Mouse (Mus musculus): ENCODE data around the gene Bdkrb2. TPM values are rescaled to one million over a fixed set of nuclear protein-coding genes. Genes with fewer than 3 reads are reported as not detected.

Gene Bdkrb2
- polyA plus RNA-seq, 1 experiment from 2014 or later: 4.0 TPM

- Histone ChIP-seq H3K9ac (ENCODE audit: low read length) (no peak overlapping the region), H3K4me3 (ENCODE audit: low read depth, low read length) (no peak overlapping the region), H3K36me3 (ENCODE audit: control insufficient read depth, insufficient read depth, low read length) (no peaks in the 10 kb centered on the region), H3K4me2 (replicated peaks; ENCODE audit: low read depth) (no peak overlapping the region), H3K27me3 (ENCODE audit: control insufficient read depth, insufficient read depth, low read length) (no peaks in the 10 kb centered on the region), H3K27ac (replicated peaks) (no peak overlapping the region), H3K4me1 (replicated peaks; ENCODE audit: control insufficient read depth, insufficient read depth) (no peaks in the 10 kb centered on the region), H3K9me3 (ENCODE audit: control insufficient read depth, low read length) (no peaks in the 10 kb centered on the region)
- ATAC-seq (ENCODE audit: low FRiP score, low TSS enrichment) (no peak), DNase-seq (ENCODE audit: low spot score) (no peak)
- TF ChIP-seq EP300 (optimal IDR thresholded peaks at IDR 0.05) (no peak), CTCF (IDR thresholded peaks at IDR 0.05; ENCODE audit: low read depth) (no peak)
- 46% methylated on average over 3 of the region's 5 CpGs for WGBS
Observed at GRCm38 (mm10) chr12:105555172-105555571, 7.9 kb upstream of the Bdkrb2 start.

GRCm38 (mm10) chr12:105557250-105557925 lies 5.6 kb upstream of the Bdkrb2 start:
- Histone ChIP-seq H3K4me3 (ENCODE audit: low read depth, low read length) (no peak overlapping the region), H3K4me1 (replicated peaks; ENCODE audit: control insufficient read depth, insufficient read depth) (peaks cover 3% of the 10 kb centered on the region; the same call in 1 of the 2 replicates), H3K27me3 (ENCODE audit: control insufficient read depth, insufficient read depth, low read length) (no peaks in the 10 kb centered on the region), H3K36me3 (ENCODE audit: control insufficient read depth, insufficient read depth, low read length) (no peaks in the 10 kb centered on the region), H3K9ac (ENCODE audit: low read length) (peak overlapping the region; percentile 28; the same call in 1 of the 2 replicates), H3K27ac (replicated peaks) (0 out of 2 replicates have a peak overlapping the region, but pooled peaks have one; percentile 30), H3K4me2 (replicated peaks; ENCODE audit: low read depth) (no peak overlapping the region), H3K9me3 (ENCODE audit: control insufficient read depth, low read length) (no peaks in the 10 kb centered on the region)
- WGBS: 53% methylated on average over 7 of the region's 7 CpGs
- ATAC-seq (ENCODE audit: low FRiP score, low TSS enrichment) (peak; percentile 45; the same call in 1 of the 2 replicates), DNase-seq (ENCODE audit: low spot score) (no peak)
- TF ChIP-seq CTCF (IDR thresholded peaks at IDR 0.05; ENCODE audit: low read depth) (peak; percentile 10; the same call in 1 of the 2 replicates), EP300 (optimal IDR thresholded peaks at IDR 0.05) (no peak)

- no peak overlapping the region for H3K4me3 ChIP-seq (ENCODE audit: low read depth, low read length)
- H3K9ac ChIP-seq (ENCODE audit: low read length): no peak overlapping the region
- ATAC-seq (ENCODE audit: low FRiP score, low TSS enrichment) (peak; percentile 11; the same call in 1 of the 2 replicates), DNase-seq (ENCODE audit: low spot score) (no peak)
- WGBS: 18% methylated on average over 8 of the region's 8 CpGs
- no peak overlapping the region for H3K4me2 ChIP-seq (replicated peaks; ENCODE audit: low read depth)
- H3K27ac ChIP-seq (replicated peaks): no peak overlapping the region
- H3K36me3 ChIP-seq (ENCODE audit: control insufficient read depth, insufficient read depth, low read length): no peaks in the 10 kb centered on the region
- H3K9me3 ChIP-seq (ENCODE audit: control insufficient read depth, low read length): no peaks in the 10 kb centered on the region
- TF ChIP-seq CTCF (IDR thresholded peaks at IDR 0.05; ENCODE audit: low read depth): no peak
- TF ChIP-seq EP300 (optimal IDR thresholded peaks at IDR 0.05): no peak
- peaks cover 3% of the 10 kb centered on the region; the same call in 1 of the 2 replicates for H3K4me1 ChIP-seq (replicated peaks; ENCODE audit: control insufficient read depth, insufficient read depth)
- no peaks in the 10 kb centered on the region for H3K27me3 ChIP-seq (ENCODE audit: control insufficient read depth, insufficient read depth, low read length)
Observed at GRCm38 (mm10) chr12:105561007-105561534, 2.0 kb upstream of the Bdkrb2 start.

- ATAC-seq (ENCODE audit: low FRiP score, low TSS enrichment) (no peak), DNase-seq (ENCODE audit: low spot score) (no peak)
- Histone ChIP-seq H3K4me3 (ENCODE audit: low read depth, low read length) (peak overlapping the region; percentile 38), H3K4me1 (replicated peaks; ENCODE audit: control insufficient read depth, insufficient read depth) (peaks cover 3% of the 10 kb centered on the region; the same call in 1 of the 2 replicates), H3K4me2 (replicated peaks; ENCODE audit: low read depth) (peak overlapping the region; percentile 49), H3K9ac (ENCODE audit: low read length) (no peak overlapping the region; the same call in 1 of the 2 replicates), H3K27ac (replicated peaks) (peak overlapping the region; percentile 61; the same call in 1 of the 2 replicates), H3K36me3 (ENCODE audit: control insufficient read depth, insufficient read depth, low read length) (no peaks in the 10 kb centered on the region), H3K27me3 (ENCODE audit: control insufficient read depth, insufficient read depth, low read length) (no peaks in the 10 kb centered on the region), H3K9me3 (ENCODE audit: control insufficient read depth, low read length) (no peaks in the 10 kb centered on the region; the same call in 1 of the 2 replicates)
- TF ChIP-seq CTCF (IDR thresholded peaks at IDR 0.05; ENCODE audit: low read depth): no peak
- TF ChIP-seq EP300 (optimal IDR thresholded peaks at IDR 0.05): no peak
- WGBS: 37% methylated on average over 8 of the region's 8 CpGs
Observed at GRCm38 (mm10) chr12:105562056-105562820, 788 bp upstream of the Bdkrb2 start.

- peak overlapping the region; percentile 38 for H3K4me3 ChIP-seq (ENCODE audit: low read depth, low read length)
- peak overlapping the region; percentile 49 for H3K4me2 ChIP-seq (replicated peaks; ENCODE audit: low read depth)
- no peaks in the 10 kb centered on the region for H3K27me3 ChIP-seq (ENCODE audit: control insufficient read depth, insufficient read depth, low read length)
- no peak for DNase-seq (ENCODE audit: low spot score)
- H3K9me3 ChIP-seq (ENCODE audit: control insufficient read depth, low read length): no peaks in the 10 kb centered on the region; the same call in 1 of the 2 replicates
- no peak for ATAC-seq (ENCODE audit: low FRiP score, low TSS enrichment)
- H3K4me1 ChIP-seq (replicated peaks; ENCODE audit: control insufficient read depth, insufficient read depth): peaks cover 3% of the 10 kb centered on the region; the same call in 1 of the 2 replicates
- TF ChIP-seq EP300 (optimal IDR thresholded peaks at IDR 0.05): no peak
- TF ChIP-seq CTCF (IDR thresholded peaks at IDR 0.05; ENCODE audit: low read depth): no peak; the same call in 1 of the 2 replicates
- WGBS: 15% methylated on average over 25 of the region's 25 CpGs
- H3K9ac ChIP-seq (ENCODE audit: low read length): peak overlapping the region; percentile 50
- H3K27ac ChIP-seq (replicated peaks): peak overlapping the region; percentile 61
- no peaks in the 10 kb centered on the region for H3K36me3 ChIP-seq (ENCODE audit: control insufficient read depth, insufficient read depth, low read length)
Observed at GRCm38 (mm10) chr12:105563726-105564275, 775 bp downstream of the Bdkrb2 start.
